Mouse (Mus musculus) embryonic facial prominence, embryonic 13.5 days (tissue): ENCODE measurements around the gene Pigt. TPM values are rescaled to one million over a fixed set of nuclear protein-coding genes. Genes with fewer than 3 reads are reported as not detected.
A peak's percentile ranks its signal among the peaks of the same experiment; 100 is the strongest.

Experiments used
- ATAC-seq: fragments of 200-750 bp; cut with Nextera tagmentation; 2 replicates; pipeline ENCODE4 v1.8.0; 2017; ENCODE audit warnings: low read depth; ENCODE audit not compliant: insufficient number of reproducible peaks, insufficient read depth, low FRiP score, low TSS enrichment
- H3K27ac ChIP-seq: fragments of 300-500 bp; sonication (generic); 2 replicates; pipeline ENCODE4 v1.5.1; 2015; ENCODE audit warnings: moderate library complexity, mild to moderate bottlenecking, inconsistent platforms
- H3K27me3 ChIP-seq: fragments of 300-500 bp; sonication (generic); 2 replicates; pipeline ENCODE4 v1.6.1; 2015; ENCODE audit warnings: mild to moderate bottlenecking, inconsistent platforms
- H3K36me3 ChIP-seq: fragments of 300-500 bp; sonication (generic); 2 replicates; pipeline ENCODE4 v1.6.1; 2015; ENCODE audit warnings: mild to moderate bottlenecking, inconsistent platforms
- H3K4me1 ChIP-seq: fragments of 300-500 bp; sonication (generic); 2 replicates; pipeline ENCODE4 v1.6.1; 2015; ENCODE audit warnings: inconsistent platforms
- H3K4me2 ChIP-seq: fragments of 300-500 bp; sonication (generic); 2 replicates; pipeline ENCODE4 v1.6.1; 2015; ENCODE audit warnings: moderate library complexity, mild to moderate bottlenecking, inconsistent platforms
- H3K4me3 ChIP-seq: fragments of 300-500 bp; sonication (generic); 2 replicates; pipeline ENCODE4 v1.5.1; 2015; ENCODE audit warnings: mild to moderate bottlenecking, inconsistent platforms
- H3K9ac ChIP-seq: fragments of 300-500 bp; sonication (generic); 2 replicates; pipeline ENCODE4 v1.6.1; 2015; ENCODE audit warnings: mild to moderate bottlenecking, inconsistent platforms
- H3K9me3 ChIP-seq: fragments of 300-500 bp; sonication (generic); 2 replicates; pipeline ENCODE4 v1.6.1; 2016; ENCODE audit warnings: inconsistent platforms
- WGBS: fragments of 180-500 bp; shearing (Covaris S2); methylation state at CpG from one replicate; pipeline ENCODE4 v1.1.7; 2015; ENCODE audit warnings: mixed read lengths; 5-methylcytosine and 5-hydroxymethylcytosine counted together
- polyA plus RNA-seq: library from polyadenylated mRNA; unstranded; fragments of >200 nt; fragmentation: Nextera tagmentation; extraction: Ambion mirVana; gene quantifications from 2 replicates; pipeline ENCODE4 v1.2.1, GENCODE M21; 2015

Gene Pigt
- 49.6 and 52.6 TPM in 2 replicates for polyA plus RNA-seq

DNA sequence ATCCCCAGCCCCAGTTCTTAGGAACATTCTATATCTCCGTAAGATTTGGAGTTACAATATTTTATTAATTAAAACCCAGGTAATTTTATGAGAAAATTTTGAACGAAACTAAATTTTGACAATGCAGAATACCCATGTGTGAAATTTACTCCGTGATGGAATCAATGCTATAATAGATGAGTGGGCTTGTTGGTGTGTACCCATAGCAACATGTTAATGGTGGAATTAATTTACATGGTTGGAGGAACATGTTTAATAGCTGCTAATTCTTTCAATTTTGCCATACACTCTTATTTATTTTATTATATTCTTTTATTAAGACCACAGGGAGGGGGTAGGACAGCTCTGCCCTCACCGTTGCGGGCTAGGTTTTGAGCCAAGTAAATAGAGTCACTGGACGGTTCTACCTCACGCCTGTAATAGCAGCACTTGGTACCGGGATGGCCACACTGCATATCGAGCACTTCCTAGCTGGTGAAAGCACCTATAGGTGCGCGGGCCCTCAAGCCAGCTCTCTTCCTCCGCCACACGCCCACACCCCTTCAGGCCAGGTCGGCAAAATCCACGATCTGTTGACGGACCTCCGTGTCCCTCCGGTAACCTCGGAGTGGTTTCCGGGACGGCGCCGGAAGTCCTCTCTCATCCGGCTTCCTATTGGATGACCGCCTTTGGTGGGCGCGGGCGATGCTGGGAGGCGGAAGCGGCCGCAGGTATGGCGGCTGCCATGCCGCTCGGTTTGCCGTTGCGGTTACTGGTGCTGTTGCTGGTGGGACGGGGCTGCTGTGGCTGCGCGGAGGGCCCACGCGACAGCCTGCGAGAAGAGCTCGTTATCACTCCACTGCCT, at the start of gene Pigt:
Pigt (plus strand) TSS at position 674 of the 844 bp plus-strand sequence.
- WGBS = 4% methylated on average over 43 of the region's 43 CpGs
- Histone ChIP-seq H3K9me3 (no peaks in the 10 kb centered on the region), H3K36me3 (peaks cover 25% of the 10 kb centered on the region), H3K4me1 (peaks cover 11% of the 10 kb centered on the region), H3K9ac (peak within 1 kb of the TSS; percentile 76), H3K27ac (0 out of 2 replicates have a peak within 1 kb of the TSS, but pooled peaks have one; percentile 29), H3K27me3 (no peaks in the 10 kb centered on the region), H3K4me3 (peak within 1 kb of the TSS; percentile 78), H3K4me2 (peak within 1 kb of the TSS; percentile 87)
- peak; percentile 80; the same call in 1 of the 2 replicates for ATAC-seq

DNA sequence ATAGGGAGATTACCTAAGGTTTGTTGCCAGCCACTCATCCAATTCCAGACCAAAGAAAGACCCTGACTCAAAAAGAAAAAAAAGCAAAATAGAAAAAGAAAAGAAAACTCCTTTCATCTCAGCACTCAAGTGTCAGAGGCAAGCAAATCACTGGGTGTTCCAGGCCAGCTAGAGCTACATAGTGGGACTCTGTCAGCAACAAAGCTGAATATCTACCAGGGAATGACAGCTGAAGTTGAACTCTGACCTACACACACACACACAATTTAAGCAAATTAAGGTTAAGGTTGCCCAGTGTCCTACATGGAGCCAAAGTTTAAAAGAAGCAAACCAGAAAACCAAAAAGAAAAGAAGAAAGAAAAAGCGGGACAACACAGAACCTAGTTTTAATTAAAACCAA, 49.2 kb upstream of the Pigt start:
- Histone ChIP-seq H3K4me1 (peaks cover 40% of the 10 kb centered on the region), H3K9ac (no peak overlapping the region), H3K36me3 (no peaks in the 10 kb centered on the region), H3K4me3 (no peak overlapping the region), H3K4me2 (no peak overlapping the region), H3K9me3 (no peaks in the 10 kb centered on the region), H3K27ac (no peak overlapping the region), H3K27me3 (no peaks in the 10 kb centered on the region)
- 45% methylated on average over 1 of the region's 1 CpGs for WGBS
- ATAC-seq = no peak

GRCm38 (mm10) chr2:164448921-164449320, 48.4 kb upstream of the Pigt start:
- Histone ChIP-seq H3K4me1 (peaks cover 33% of the 10 kb centered on the region), H3K4me2 (no peak overlapping the region), H3K4me3 (no peak overlapping the region), H3K36me3 (no peaks in the 10 kb centered on the region), H3K27me3 (no peaks in the 10 kb centered on the region), H3K9ac (no peak overlapping the region), H3K9me3 (no peaks in the 10 kb centered on the region), H3K27ac (peak overlapping the region; percentile 55)
- peak; percentile 33; the same call in 1 of the 2 replicates for ATAC-seq
- WGBS = 58% methylated on average over 5 of the region's 5 CpGs

DNA sequence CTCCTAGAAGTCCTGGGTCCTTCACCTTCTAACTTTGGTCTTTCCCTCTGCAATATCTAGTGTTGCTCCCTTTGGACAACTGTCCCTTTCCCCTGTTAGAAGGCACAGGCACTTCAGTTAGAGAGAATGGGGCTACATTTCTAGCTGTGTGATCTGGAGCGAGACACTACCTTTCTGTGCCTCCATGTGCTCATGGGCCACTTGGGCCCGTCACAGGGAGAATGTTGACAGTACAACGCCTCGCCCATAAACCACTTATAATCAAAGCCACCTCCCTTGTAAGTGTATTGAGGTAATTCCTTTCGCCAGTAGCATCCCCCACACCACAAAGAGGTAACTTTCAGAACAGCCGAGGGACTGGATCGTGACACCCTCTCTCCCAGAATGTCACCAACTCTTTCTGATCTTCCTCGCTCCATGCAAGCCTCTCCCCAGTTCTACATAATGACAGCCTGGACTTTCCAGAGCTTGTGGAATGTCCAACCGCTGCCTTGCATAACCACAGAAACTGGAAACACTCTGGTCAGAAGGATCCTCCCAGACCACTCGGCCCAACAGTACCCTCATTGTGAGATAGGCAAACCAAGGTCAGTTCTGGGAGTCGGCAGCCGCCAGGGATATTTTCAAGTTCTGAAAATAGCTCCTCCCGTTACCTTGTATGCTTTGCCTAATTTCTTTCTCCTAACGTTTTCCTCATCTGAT, 47.8 kb upstream of the Pigt start:
- WGBS = 81% methylated on average over 14 of the region's 14 CpGs
- ATAC-seq = no peak
- Histone ChIP-seq H3K9me3 (no peaks in the 10 kb centered on the region), H3K4me3 (no peak overlapping the region), H3K9ac (no peak overlapping the region), H3K27ac (peak overlapping the region; percentile 55), H3K36me3 (no peaks in the 10 kb centered on the region), H3K4me1 (peaks cover 33% of the 10 kb centered on the region), H3K4me2 (no peak overlapping the region), H3K27me3 (no peaks in the 10 kb centered on the region)

DNA sequence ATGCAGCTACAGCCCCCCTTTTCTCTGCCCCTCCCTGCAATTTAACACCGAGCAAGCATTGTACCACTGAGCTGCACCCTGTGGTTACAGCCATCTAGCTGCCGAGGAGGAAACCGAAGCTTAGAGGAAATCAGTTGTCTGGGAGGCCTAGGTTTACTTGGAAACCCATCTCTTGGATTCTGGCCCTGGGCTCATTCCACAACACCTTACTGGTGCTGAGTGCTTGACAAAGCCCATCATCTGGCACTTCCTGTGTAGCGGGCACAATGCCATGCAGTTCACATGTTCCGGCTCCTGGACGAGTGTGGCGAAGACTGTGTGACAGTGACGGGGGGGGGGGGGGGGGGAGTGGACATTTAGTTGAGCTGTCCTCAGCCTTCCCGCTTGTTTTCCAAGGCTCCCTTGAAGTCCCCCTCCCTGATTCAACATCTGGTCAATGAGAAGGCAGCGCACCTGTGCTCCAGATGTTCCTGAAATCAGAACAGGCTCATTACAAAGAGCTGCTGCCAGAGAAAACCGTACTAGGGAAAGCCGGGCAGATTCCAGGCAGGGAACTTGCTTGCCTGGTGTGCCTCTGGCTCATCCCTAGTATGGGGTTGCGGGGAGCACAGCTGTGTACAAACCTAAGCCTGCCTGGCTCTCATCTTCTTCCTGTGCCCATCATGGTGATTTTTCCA, 45.2 kb upstream of the Pigt start:
- Histone ChIP-seq H3K27me3 (no peaks in the 10 kb centered on the region), H3K9me3 (no peaks in the 10 kb centered on the region), H3K4me3 (no peak overlapping the region), H3K27ac (peak overlapping the region; percentile 68), H3K4me1 (peaks cover 53% of the 10 kb centered on the region), H3K36me3 (no peaks in the 10 kb centered on the region), H3K9ac (no peak overlapping the region), H3K4me2 (peak overlapping the region; percentile 9; the same call in 1 of the 2 replicates)
- no peak for ATAC-seq
- WGBS = 23% methylated on average over 13 of the region's 13 CpGs

GRCm38 (mm10) chr2:164453047-164453757, 44.1 kb upstream of the Pigt start:
- no peak overlapping the region for H3K27ac ChIP-seq
- 83% methylated on average over 14 of the region's 14 CpGs for WGBS
- H3K9ac ChIP-seq = no peak overlapping the region
- no peak overlapping the region for H3K4me3 ChIP-seq
- H3K27me3 ChIP-seq = no peaks in the 10 kb centered on the region
- H3K4me2 ChIP-seq = no peak overlapping the region
- H3K4me1 ChIP-seq = peaks cover 53% of the 10 kb centered on the region
- no peak for ATAC-seq
- H3K36me3 ChIP-seq = no peaks in the 10 kb centered on the region
- H3K9me3 ChIP-seq = no peaks in the 10 kb centered on the region

GRCm38 (mm10) chr2:164453887-164454500, 43.3 kb upstream of the Pigt start:
- H3K4me2 ChIP-seq = no peak overlapping the region
- no peak for ATAC-seq
- no peaks in the 10 kb centered on the region for H3K9me3 ChIP-seq
- no peak overlapping the region for H3K4me3 ChIP-seq
- H3K36me3 ChIP-seq = no peaks in the 10 kb centered on the region
- H3K9ac ChIP-seq = no peak overlapping the region
- no peaks in the 10 kb centered on the region for H3K27me3 ChIP-seq
- 63% methylated on average over 7 of the region's 7 CpGs for WGBS
- H3K27ac ChIP-seq = no peak overlapping the region
- H3K4me1 ChIP-seq = peaks cover 49% of the 10 kb centered on the region

- no peak for ATAC-seq
Observed at GRCm38 (mm10) chr2:164454846-164455245, 42.5 kb upstream of the Pigt start.

GRCm38 (mm10) chr2:164455421-164456190, 41.7 kb upstream of the Pigt start:
- no peak overlapping the region for H3K9ac ChIP-seq
- 52% methylated on average over 6 of the region's 6 CpGs for WGBS
- H3K27ac ChIP-seq = no peak overlapping the region
- H3K4me1 ChIP-seq = peaks cover 38% of the 10 kb centered on the region
- no peaks in the 10 kb centered on the region for H3K27me3 ChIP-seq
- H3K4me2 ChIP-seq = no peak overlapping the region
- no peak overlapping the region for H3K4me3 ChIP-seq
- H3K9me3 ChIP-seq = no peaks in the 10 kb centered on the region
- no peaks in the 10 kb centered on the region for H3K36me3 ChIP-seq
- ATAC-seq = no peak

More at GRCm38 (mm10) chr2:164454846-164455245, 42.5 kb upstream of the Pigt start:
- Histone ChIP-seq H3K9ac (no peak overlapping the region), H3K27ac (no peak overlapping the region), H3K4me2 (no peak overlapping the region), H3K27me3 (no peaks in the 10 kb centered on the region), H3K36me3 (no peaks in the 10 kb centered on the region), H3K9me3 (no peaks in the 10 kb centered on the region), H3K4me1 (peaks cover 40% of the 10 kb centered on the region), H3K4me3 (no peak overlapping the region)
- WGBS = 81% methylated on average over 10 of the region's 10 CpGs

GRCm38 (mm10) chr2:164456413-164456812, 40.9 kb upstream of the Pigt start:
- no peaks in the 10 kb centered on the region for H3K9me3 ChIP-seq
- H3K27ac ChIP-seq = peak overlapping the region; percentile 22; the same call in 1 of the 2 replicates
- peak overlapping the region; percentile 53 for H3K4me2 ChIP-seq
- H3K36me3 ChIP-seq = no peaks in the 10 kb centered on the region
- WGBS = 82% methylated on average over 1 of the region's 1 CpGs
- H3K27me3 ChIP-seq = no peaks in the 10 kb centered on the region
- peaks cover 37% of the 10 kb centered on the region for H3K4me1 ChIP-seq
- ATAC-seq = no peak
- peak overlapping the region; percentile 44 for H3K9ac ChIP-seq
- H3K4me3 ChIP-seq = peak overlapping the region; percentile 25; the same call in 1 of the 2 replicates
